Mouse (Mus musculus): Measurements from ENCODE around the gene Tmub2. TPM values are rescaled to one million over a fixed set of nuclear protein-coding genes. Genes with fewer than 3 reads are reported as not detected.

Tmub2 gene
- total RNA-seq, 1 experiment: 33.0 TPM

- no peak for DNase-seq (ENCODE audit: low read depth, low spot score)
- Histone ChIP-seq H3K9me3 (ENCODE audit: control insufficient read depth, insufficient read depth, low read depth, low read length) (no peaks in the 10 kb centered on the region), H3K27ac (ENCODE audit: insufficient read depth, low read depth, low read length, poor library complexity, severe bottlenecking) (no peak overlapping the region), H3K36me3 (ENCODE audit: control insufficient read depth, insufficient read depth, low read length, poor library complexity, severe bottlenecking) (peaks cover 8% of the 10 kb centered on the region), H3K9ac (ENCODE audit: insufficient read depth, low read depth, low read length, poor library complexity, severe bottlenecking) (no peak overlapping the region), H3K4me3 (ENCODE audit: insufficient read depth in 1 of 2, low read depth in 1 of 2, low read length in 2 of 2, poor library complexity in 1 of 2, severe bottlenecking in 1 of 2) (no peak overlapping the region), H3K4me1 (ENCODE audit: control insufficient read depth in 2 of 2, insufficient read depth in 2 of 2, low read length in 2 of 2, poor library complexity in 1 of 2) (peaks cover 11 to 17% of the 10 kb centered on the region in 2 experiments)
- no peak for TF ChIP-seq MAFK (IDR thresholded peaks at IDR 0.05; ENCODE audit: insufficient read depth, low read depth, low read length)
- 0 out of 2 replicates have a peak, but pooled peaks have one; percentile 43 for TF ChIP-seq ZNF384 (IDR thresholded peaks at IDR 0.05; ENCODE audit: low read depth, low read length)
- in situ Hi-C loops (cut with MboI; ENCODE audit: low sequenced_read_pairs in 2 of 2, unreplicated experiment in 2 of 2): no loop called here
Observed at GRCm38 (mm10) chr11:102246871-102247270, 37.9 kb upstream of the Tmub2 start.

- Histone ChIP-seq H3K9me3 (ENCODE audit: control insufficient read depth, insufficient read depth, low read depth, low read length) (no peaks in the 10 kb centered on the region), H3K9ac (ENCODE audit: insufficient read depth, low read depth, low read length, poor library complexity, severe bottlenecking) (peak within 1 kb of the TSS; percentile 90), H3K4me1 (ENCODE audit: control insufficient read depth in 2 of 2, insufficient read depth in 2 of 2, low read length in 2 of 2, poor library complexity in 1 of 2) (peaks cover 11 to 18% of the 10 kb centered on the region in 2 experiments), H3K27ac (ENCODE audit: insufficient read depth, low read depth, low read length, poor library complexity, severe bottlenecking) (peak within 1 kb of the TSS; percentile 90), H3K4me3 (ENCODE audit: insufficient read depth in 1 of 2, low read depth in 1 of 2, low read length in 2 of 2, poor library complexity in 1 of 2, severe bottlenecking in 1 of 2) (peak within 1 kb of the TSS; percentile 74 to 81), H3K36me3 (ENCODE audit: control insufficient read depth, insufficient read depth, low read length, poor library complexity, severe bottlenecking) (peaks cover 15% of the 10 kb centered on the region)
- in situ Hi-C loops (cut with MboI; ENCODE audit: low sequenced_read_pairs in 2 of 2, unreplicated experiment in 2 of 2): no loop called here
- peak; percentile 99 for DNase-seq (ENCODE audit: low read depth, low spot score)
- TF ChIP-seq HCFC1 (IDR thresholded peaks at IDR 0.05; ENCODE audit: borderline replicate concordance, insufficient read depth, low read length): no peak
- TF ChIP-seq ZC3H11A (IDR thresholded peaks at IDR 0.05; ENCODE audit: borderline replicate concordance, low read depth, low read length): no peak
- TF ChIP-seq ZNF384 (IDR thresholded peaks at IDR 0.05; ENCODE audit: low read depth, low read length): peak; percentile 88
- TF ChIP-seq MAFK (IDR thresholded peaks at IDR 0.05; ENCODE audit: insufficient read depth, low read depth, low read length): no peak
- TF ChIP-seq CHD2 (IDR thresholded peaks at IDR 0.05; ENCODE audit: low read depth, low read length): no peak
Observed at GRCm38 (mm10) chr11:102248630-102249230, 36.0 kb upstream of the Tmub2 start, which contains the start of gene BC030867. Gene BC030867 (plus strand): TSS chr11:102248882.

DNA sequence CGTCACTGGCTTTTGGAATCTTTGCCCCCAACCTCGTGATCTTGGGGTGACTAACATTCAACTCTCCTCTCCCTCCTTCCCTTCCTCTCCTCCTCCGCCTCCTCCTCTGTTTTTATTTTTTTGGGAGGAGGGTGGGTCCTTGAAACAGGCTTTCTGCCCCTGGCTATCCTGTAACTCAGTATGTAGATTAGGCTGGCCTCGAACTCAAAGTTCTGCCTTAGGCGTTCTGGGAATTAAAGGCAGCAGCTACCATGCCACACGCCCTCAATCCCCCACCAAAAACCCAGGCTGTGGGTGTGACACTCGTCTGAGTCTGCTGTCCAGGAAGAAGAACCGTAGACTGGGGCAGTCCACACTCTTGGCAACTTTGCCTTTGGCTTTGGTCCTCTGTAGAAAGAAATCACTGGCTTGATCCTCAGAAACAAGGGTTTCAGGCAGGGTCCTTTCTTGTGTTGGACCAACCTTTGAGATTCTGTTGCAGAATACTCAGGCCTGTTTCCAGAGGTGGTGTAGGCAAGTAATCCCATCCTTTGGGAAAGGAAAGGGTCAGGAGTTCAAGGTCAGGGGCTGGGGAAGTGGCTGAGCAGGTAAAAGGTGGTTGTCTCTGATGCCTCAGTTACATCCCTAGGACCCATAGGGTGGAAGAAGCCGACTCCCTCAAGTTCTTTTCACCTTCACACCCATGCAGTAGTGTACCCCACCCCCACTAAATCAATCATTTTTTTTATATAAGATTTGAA lies 35.2 kb upstream of the Tmub2 start:
- in situ Hi-C loops (cut with MboI; ENCODE audit: low sequenced_read_pairs in 2 of 2, unreplicated experiment in 2 of 2): no loop called here
- TF ChIP-seq ZC3H11A (IDR thresholded peaks at IDR 0.05; ENCODE audit: borderline replicate concordance, low read depth, low read length) (no peak), ZNF384 (IDR thresholded peaks at IDR 0.05; ENCODE audit: low read depth, low read length) (peak; percentile 54; the same call in 1 of the 2 replicates)
- H3K9me3 ChIP-seq (ENCODE audit: control insufficient read depth, insufficient read depth, low read depth, low read length): no peaks in the 10 kb centered on the region

DNA sequence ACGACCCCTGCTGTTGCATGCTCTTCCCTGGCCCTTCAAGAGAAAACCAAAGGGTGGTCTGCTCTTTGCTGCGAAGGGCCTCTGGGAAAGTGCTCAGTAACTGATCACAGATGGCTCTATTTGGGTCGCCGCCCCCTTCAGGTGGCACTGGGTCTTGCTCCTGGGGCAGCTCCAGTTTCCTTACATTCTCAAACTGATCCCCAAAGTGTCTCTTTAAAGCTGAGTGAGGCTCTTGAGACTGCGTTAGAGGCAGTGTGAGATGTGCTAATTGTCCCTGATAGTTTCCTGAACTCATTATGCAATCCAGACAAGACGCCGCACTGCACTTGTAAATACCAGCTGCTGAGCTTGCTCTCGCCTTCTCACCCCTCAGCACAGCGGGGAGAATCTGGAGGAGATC lies 27.2 kb upstream of the Tmub2 start:
- TF ChIP-seq MAFK (IDR thresholded peaks at IDR 0.05; ENCODE audit: insufficient read depth, low read depth, low read length): no peak
- TF ChIP-seq CHD2 (IDR thresholded peaks at IDR 0.05; ENCODE audit: low read depth, low read length): no peak
- TF ChIP-seq HCFC1 (IDR thresholded peaks at IDR 0.05; ENCODE audit: borderline replicate concordance, insufficient read depth, low read length): no peak
- TF ChIP-seq ZNF384 (IDR thresholded peaks at IDR 0.05; ENCODE audit: low read depth, low read length): no peak
- TF ChIP-seq ZC3H11A (IDR thresholded peaks at IDR 0.05; ENCODE audit: borderline replicate concordance, low read depth, low read length): no peak
- H3K4me1 ChIP-seq (ENCODE audit: control insufficient read depth in 2 of 2, insufficient read depth in 2 of 2, low read length in 2 of 2, poor library complexity in 1 of 2): peaks cover 0 to 20% of the 10 kb centered on the region in 2 experiments; a peak in 2 of 4 replicates
- no peak overlapping the region for H3K27ac ChIP-seq (ENCODE audit: insufficient read depth, low read depth, low read length, poor library complexity, severe bottlenecking)
- DNase-seq (ENCODE audit: low read depth, low spot score): no peak
- in situ Hi-C loops (cut with MboI; ENCODE audit: low sequenced_read_pairs in 2 of 2, unreplicated experiment in 2 of 2): no loop called here
- no peaks in the 10 kb centered on the region for H3K9me3 ChIP-seq (ENCODE audit: control insufficient read depth, insufficient read depth, low read depth, low read length)
- peaks cover 56% of the 10 kb centered on the region for H3K36me3 ChIP-seq (ENCODE audit: control insufficient read depth, insufficient read depth, low read length, poor library complexity, severe bottlenecking)
- H3K4me3 ChIP-seq (ENCODE audit: insufficient read depth in 1 of 2, low read depth in 1 of 2, low read length in 2 of 2, poor library complexity in 1 of 2, severe bottlenecking in 1 of 2): no peak overlapping the region
- 0 out of 2 replicates have a peak overlapping the region, but pooled peaks have one; percentile 44 for H3K9ac ChIP-seq (ENCODE audit: insufficient read depth, low read depth, low read length, poor library complexity, severe bottlenecking)

More for the DNA sequence above, 35.2 kb upstream of the Tmub2 start:
- Histone ChIP-seq H3K27ac (ENCODE audit: insufficient read depth, low read depth, low read length, poor library complexity, severe bottlenecking) (peak overlapping the region; percentile 90), H3K4me1 (ENCODE audit: control insufficient read depth in 2 of 2, insufficient read depth in 2 of 2, low read length in 2 of 2, poor library complexity in 1 of 2) (peaks cover 11 to 19% of the 10 kb centered on the region in 2 experiments), H3K36me3 (ENCODE audit: control insufficient read depth, insufficient read depth, low read length, poor library complexity, severe bottlenecking) (peaks cover 19% of the 10 kb centered on the region), H3K4me3 (ENCODE audit: insufficient read depth in 1 of 2, low read depth in 1 of 2, low read length in 2 of 2, poor library complexity in 1 of 2, severe bottlenecking in 1 of 2) (peak overlapping the region; percentile 74 to 81), H3K9ac (ENCODE audit: insufficient read depth, low read depth, low read length, poor library complexity, severe bottlenecking) (peak overlapping the region; percentile 90)
- DNase-seq (ENCODE audit: low read depth, low spot score): peak; percentile 79
